Mouse (Mus musculus) adrenal gland (tissue): ENCODE measurements around the gene Bckdhb.
"Not testable (repeated sequence)": the region's sequence is repeated elsewhere in the genome, so short reads cannot be mapped to it uniquely, and the experiment has no call there.

Source experiments
- intact Hi-C: fragments of 180-260 bp; cut with DNase I; formaldehyde crosslinking; loops from one replicate; pipeline ENCODE4 v1.15.1; 2025

The Bckdhb gene

DNA sequence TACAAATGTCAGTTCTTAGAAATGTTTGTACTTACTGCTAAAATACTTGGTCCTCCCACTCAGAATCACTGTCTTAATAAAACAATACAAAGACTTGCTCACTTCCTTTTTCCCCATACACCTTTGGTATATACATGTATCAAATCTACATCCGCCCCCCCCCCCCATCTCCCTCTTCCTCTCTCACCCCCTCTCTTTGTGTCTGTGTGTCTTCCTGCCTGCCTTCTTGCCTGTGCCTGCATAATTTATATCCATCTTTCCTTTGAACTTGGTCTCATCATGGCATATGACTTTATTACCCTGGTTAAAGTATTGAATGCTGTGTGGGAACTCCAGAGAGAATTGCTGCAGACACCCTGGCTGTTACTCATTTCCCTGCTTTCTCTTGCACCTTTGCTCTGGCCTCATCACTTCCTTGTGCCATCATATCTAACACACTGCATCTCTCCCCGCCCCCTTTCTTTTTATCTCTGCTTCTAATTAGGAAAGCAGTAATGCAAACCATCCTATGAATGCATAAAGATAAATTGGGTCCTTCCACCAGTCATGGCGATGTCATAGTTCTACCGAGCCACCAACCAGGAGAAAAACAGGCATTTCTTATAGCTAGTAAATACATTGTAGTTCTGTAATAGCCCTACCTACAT, 116.8 kb downstream of the Bckdhb start:
- intact Hi-C loops: no loop called here

- intact Hi-C loops: no loop called here
Measured at GRCm38 (mm10) chr9:84042539-84042938, 117.6 kb downstream of the Bckdhb start.

- intact Hi-C loops: no loop called here
Measured at GRCm38 (mm10) chr9:84044136-84044535, 119.2 kb downstream of the Bckdhb start.

GRCm38 (mm10) chr9:84045632-84046031, 120.7 kb downstream of the Bckdhb start:
- intact Hi-C loops: no loop called here

DNA sequence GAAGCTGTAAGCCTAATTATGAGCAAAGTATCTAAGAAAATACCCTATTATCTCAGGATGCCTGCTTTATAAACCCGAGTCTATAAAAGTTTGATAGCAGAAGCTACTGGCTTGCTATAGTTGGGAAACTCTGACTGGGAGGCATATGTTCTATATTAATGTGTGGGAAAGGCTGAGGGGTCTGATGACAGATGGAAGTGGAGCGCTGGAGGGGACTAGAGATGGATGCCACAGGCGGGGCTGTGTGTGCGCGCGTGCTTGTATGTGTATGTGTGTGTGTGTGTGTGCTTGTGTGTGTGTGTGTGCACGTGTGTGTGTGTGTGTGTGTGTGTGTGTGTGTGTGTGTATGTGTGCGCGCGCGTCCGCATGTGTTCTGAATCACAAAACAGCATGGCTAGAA, 121.4 kb downstream of the Bckdhb start:
- intact Hi-C loops: no loop called here

DNA sequence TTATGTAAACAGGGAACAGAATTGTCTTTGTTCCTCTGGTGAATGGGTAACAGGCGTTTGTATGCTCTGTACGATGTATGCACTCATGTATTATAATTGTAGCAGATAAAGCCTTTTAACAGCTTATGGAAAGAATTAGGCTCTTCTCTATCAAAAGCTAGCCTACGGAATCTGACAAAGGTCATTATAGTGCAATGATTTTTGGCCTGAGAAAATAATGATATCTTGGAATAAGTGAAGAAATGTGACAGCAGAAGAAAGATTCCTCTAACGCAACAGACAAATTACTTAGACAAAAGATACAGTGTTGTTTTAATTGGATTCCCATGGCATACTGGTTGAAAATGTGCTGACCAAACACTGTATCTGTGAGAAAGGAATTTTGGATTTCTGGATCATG, 122.0 kb downstream of the Bckdhb start:
- intact Hi-C loops: no loop called here

GRCm38 (mm10) chr9:84047436-84047835, 122.5 kb downstream of the Bckdhb start:
- intact Hi-C loops: no loop called here

DNA sequence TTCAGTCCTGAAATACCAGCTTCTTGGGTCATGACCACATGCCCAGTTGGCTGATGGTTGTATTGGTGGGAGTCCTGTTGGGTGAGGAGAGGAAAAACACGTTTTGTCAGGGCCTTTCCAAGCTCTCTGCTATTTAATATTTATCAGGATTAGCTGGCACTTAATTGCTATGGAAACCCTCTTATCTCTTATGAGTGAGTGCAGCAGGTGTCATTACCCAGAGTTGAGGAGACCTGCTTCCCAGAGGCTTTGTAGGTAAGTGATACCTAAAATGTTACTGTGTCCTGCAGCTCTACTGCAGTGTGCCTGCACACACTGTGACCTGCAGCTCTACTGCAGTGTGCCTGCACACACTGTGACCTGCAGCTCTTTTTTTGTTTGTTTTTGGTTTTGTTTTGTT, 124.2 kb downstream of the Bckdhb start:
- intact Hi-C loops: no loop called here

GRCm38 (mm10) chr9:84050867-84051635, 126.1 kb downstream of the Bckdhb start:
- intact Hi-C loops: no loop called here

DNA sequence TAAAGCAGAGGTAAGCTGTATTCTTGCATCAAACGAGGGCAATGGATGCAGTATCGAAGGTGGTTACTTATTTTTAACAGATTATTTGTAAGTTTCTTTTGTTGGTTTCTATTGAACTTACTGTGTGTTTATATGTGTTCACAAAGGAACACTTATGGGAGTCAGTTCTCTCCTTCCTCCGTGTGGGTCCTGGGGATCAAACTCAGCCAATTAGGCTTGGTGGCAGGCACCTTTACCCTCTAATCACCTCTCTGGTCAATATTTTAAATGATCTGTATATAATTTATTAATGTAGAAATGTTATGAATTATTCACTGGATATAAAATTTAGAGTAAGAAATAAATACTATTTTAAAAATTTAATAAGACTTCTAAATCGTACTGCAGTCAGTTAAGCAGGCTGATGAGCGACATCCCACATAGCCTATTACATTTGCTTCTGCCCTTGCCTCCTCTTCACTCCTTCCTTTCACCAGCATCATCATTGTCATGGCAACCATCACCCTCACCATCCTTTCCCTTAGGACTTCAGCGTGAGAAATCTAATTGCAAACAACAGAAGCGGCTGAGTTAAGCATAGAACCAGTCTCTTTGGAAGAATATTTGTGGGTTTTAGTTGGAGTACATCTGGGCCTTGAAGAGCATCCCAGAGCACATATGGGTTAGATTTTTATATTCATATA, 130.3 kb downstream of the Bckdhb start:
- intact Hi-C loops: no loop called here

- intact Hi-C loops: not testable (repeated sequence)
Measured at GRCm38 (mm10) chr9:84060781-84061180, 135.8 kb downstream of the Bckdhb start.

DNA sequence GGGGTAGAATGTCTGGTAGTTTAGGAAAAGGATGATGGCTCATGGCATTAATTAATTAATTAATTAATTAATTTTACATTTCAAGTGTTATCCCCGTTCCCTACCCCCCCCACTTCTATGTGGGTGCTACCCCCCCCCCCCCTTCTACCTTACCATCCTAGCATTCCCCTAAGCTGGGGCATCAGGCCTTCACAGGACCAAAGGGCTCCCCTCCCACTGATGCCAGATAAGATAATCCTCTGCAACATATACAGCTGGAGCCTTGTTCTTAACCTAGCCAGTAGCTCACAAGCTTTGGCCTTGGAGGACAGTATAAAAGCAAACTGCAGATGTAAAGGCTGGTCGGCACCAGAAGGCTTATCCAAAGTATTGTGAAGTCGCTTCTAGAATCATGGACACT, 138.7 kb downstream of the Bckdhb start:
- intact Hi-C loops: no loop called here

DNA sequence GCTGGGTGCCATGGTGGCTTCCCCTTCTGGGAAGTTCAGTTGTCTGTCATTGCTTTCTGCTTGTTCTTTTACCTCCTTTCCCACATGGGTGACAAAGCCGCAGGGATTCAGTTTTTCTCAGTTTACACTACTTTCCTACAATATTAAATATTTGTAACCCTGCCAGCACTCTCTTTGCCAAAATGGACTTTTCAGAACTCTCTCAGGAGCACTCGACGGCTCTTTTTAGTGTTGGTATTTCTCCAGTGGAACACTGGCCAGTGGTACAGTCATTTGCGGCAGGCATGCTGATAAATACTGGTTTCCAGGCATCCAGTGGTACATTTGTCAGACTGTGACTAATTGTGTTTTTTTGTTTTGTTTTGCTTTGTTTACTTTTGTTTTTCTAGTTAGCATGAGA, 139.2 kb downstream of the Bckdhb start:
- intact Hi-C loops: no loop called here

GRCm38 (mm10) chr9:84070247-84070646, 145.3 kb downstream of the Bckdhb start:
- intact Hi-C loops: no loop called here

- intact Hi-C loops: no loop called here
Measured at GRCm38 (mm10) chr9:84070740-84071139, 145.8 kb downstream of the Bckdhb start.

- intact Hi-C loops: no loop called here
Measured at GRCm38 (mm10) chr9:84072534-84072933, 147.6 kb downstream of the Bckdhb start.

DNA sequence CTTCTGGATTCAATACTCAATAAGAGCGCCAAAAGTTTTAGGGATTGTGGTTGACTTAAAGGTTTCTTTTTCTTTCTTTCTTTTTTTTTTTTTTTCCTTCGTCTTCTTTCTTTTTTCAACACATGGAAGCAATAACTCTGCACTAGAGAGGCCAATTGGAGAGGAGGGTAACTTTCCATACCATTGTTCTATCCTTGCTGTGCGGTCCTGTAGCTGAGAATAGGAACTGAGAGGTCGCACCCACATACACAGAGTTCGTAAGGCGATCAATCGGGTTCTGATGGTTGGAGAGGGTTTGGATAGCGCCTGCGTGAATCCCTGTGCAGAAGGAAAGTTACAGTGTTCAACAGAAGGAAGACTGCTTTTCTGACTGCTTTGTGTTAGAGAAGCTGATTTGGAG, 148.3 kb downstream of the Bckdhb start:
- intact Hi-C loops: no loop called here

DNA sequence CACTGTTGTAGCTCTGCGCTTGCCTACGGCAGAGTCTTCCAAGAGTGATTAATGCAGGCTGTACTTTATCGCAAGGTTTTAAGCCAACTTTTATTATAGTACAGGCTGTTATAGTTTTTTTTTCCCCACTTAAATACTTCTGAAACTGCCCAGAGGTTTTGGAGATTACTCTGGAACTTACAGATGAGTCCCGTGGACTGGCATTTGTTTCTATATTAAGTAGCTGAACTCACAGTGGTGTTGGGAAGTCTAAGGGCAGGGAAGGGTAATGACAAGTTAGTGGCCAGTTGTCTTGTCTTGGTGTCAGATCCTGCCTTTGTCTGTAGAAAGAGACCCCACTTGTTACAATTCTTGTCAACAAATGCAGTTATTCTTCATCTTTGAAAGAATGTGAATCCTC, 158.6 kb downstream of the Bckdhb start:
- intact Hi-C loops: no loop called here

GRCm38 (mm10) chr9:84084686-84085085, 159.7 kb downstream of the Bckdhb start:
- intact Hi-C loops: no loop called here

DNA sequence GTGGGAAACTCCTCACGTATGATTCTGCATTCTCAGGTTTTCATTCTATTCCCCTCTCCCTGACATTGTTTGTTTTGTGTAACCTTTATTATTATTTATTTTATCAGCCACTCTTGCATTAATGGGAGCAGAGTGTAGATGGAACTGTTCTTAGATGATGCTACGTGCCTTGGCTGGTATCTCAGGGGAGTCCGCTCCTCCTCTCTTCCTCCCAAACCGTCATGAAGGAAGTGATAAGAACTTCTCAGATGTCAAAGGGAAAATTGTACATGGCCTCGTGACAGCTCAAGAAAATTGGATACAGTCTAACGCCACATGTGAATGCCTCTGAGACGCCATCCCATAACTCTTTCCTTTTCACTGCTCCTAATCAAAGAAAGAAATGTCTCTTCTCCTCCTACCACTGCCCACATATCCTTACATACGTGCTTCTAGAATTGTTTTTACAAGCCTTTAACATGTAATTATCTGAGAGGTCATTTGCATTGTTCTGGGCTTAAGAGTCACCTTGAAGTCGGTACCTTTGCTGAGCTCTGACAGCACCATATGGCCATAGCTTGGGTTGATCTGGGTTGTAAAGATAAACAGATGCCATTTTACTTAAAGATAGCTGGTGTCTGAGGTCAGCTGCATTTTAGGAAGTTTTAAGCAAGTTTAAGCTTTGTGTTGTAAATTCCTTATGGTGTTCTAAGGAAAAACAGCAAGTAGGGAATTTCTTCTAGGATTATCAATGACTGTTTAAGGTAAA, 165.5 kb downstream of the Bckdhb start:
- intact Hi-C loops: no loop called here

DNA sequence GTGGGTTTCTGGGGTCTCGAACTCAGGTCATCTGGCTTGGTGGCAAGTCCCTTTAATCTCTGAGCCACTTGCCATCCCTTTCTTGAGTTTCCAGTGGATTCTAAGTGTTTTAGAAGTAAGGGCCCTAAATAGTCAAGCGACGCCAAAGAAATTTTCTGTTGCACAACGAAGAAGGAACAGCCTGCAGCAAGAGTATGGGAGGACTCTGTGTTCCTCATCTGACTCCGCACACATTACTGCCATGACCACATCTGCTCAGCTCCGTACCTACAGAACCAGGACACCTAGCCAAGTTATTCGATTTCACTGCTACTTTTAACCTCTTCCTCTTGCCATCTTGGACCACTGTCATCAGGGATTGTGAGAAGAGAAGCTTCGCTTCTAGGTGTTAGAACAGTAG, 168.0 kb downstream of the Bckdhb start:
- intact Hi-C loops: no loop called here

DNA sequence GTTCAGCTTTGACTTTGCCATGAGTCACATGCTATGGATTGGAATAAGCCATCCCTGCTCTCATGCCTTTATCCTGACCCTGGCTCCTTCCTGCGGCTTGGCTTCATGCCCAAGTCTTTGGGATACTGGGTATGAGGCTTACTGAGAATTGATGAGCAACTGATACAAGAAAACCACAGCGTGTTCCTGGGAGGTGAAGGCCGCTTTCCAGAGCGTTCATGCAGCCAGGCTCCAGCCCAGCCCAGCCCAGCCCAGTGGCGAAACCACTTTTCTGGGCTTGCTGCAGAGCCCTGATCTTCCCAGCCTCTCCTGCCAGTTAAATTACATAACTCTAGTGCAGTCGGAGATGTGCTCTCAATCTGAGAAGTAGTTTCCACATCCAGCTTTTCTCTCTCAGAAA, 169.2 kb downstream of the Bckdhb start:
- intact Hi-C loops: no loop called here
